Mouse (Mus musculus): ENCODE results near the gene Slc9a7.
A peak's percentile ranks its signal among the peaks of the same experiment; 100 is the strongest.

The Slc9a7 gene

DNA sequence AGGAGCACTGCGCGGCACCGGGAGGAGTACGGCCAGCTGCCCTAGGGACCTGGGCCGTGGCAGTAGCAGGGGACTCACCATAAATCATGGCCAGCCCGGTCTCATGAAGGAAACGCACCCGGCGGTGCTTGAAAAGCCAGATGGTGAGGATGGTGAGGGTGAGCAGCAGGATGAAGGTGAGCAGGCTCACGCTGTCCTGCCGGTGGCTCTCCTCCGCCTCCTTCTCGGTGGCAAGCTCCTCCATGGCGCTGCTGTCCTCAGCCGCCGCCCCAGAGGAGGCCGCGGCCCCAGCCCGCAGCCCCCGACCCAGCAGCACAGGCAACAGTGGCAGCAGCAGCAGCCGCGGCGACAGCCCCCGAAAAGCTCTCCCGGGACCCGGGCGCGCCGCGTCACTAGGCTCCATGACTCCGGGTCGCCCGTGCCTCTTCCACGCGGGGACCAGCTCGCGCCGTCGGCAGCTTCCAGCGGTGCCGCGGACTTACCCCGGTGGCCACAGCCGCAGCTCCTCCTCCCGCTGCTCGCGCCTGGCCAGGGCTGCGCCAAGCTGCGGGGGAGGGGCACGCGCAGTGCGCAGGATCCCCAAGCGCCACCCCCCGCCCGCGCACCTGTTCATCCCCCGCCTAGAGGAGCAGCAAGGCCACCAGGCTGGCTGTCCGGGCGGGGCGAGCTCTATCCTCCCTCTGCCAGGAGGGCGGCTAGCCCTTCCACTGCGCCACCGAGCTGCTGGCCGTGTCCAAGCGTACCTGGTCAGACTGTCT lies at the start of gene Slc9a7:
TSS of gene Slc9a7 (minus strand) at position 526 of the 758 bp plus-strand sequence.
- peak; percentile 82 to 85 for DNase-seq (ENCODE audit: inconsistent age in 2 of 2, low spot score in 1 of 2)

DNA sequence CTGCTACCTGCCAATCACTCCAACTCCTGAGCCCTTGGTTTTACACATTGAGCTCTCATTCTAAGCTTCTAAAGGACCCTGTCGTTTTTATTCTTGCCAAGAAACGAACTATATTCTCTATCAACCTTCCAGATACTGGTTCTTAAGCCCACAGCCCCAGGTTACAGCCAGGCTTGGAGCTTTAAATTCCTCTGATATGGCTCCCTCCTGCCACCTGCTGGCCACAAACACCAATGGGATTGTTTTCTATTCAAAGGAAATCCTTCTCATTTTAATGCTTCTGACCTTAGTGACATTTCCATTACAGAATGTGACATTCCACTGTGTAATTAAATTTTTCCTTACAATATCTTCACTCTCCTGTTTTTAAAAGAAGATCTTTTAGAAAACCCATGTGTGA lies 44.1 kb upstream of the Slc9a7 start:
- DNase-seq (ENCODE audit: inconsistent age in 2 of 2, low spot score in 1 of 2): peak; percentile 32 to 82

DNA sequence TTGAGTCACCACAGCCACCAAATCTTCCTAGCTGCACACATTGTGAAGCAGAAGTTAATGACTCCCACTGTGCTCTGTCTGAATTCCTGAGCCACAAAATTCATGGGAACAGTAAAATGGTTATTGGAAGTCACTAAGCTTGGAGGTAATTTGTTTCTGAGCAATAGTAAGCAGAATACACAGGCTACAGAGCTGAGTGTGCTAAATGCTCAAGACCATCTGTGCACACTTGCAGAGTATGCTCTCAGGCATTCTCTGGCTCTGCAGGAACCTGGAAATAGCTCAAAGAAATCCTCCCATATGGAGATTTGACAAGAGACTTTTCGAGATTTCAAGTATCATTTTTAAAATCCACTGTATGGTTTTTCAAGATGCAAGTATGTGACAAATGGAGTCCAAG lies 41.1 kb upstream of the Slc9a7 start:
- no peak for DNase-seq (ENCODE audit: inconsistent age in 2 of 2, low spot score in 1 of 2)

DNA sequence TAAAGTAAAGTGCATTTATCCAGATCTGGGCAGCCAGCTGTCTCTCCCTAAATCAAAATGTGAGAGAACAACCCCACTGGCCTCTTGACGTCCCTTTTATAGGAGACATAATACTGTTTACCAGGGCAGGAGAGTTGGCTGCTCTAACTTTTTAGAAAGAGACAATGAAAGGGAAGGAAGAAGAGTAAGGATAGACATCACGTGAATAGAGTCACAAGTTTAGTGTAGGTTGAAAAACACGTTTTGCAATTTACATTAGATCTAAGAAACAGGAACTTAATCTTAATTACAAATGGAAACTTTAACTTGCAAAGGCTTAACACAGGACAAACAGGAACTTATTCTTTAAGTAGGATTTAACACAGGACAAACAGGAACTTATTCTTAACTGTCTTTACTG lies 15.6 kb upstream of the Slc9a7 start:
- no peak for DNase-seq (ENCODE audit: inconsistent age in 2 of 2, low spot score in 1 of 2)

DNA sequence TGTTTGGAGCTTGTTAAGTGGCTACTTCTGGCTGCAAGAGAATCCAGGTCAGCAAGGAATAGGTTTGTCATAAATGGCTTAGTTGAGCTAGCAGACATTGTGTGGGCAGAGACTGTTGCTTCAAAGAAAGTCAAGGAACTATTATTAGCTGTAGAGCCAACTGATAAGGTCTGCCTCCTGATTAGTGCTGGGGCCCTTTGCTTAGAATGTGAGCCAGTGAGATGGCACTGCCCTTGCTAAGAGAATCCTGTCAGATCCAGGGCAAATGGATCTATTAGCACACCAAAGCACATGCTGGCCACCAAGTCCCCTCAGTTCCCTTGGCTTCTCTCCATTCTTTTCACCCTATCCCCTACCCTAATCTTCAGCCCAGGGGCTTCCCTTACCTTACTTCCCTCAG lies 14.3 kb upstream of the Slc9a7 start:
- peak in 1 of 2 experiments; percentile 43 for DNase-seq (ENCODE audit: inconsistent age in 2 of 2, low spot score in 1 of 2)

DNA sequence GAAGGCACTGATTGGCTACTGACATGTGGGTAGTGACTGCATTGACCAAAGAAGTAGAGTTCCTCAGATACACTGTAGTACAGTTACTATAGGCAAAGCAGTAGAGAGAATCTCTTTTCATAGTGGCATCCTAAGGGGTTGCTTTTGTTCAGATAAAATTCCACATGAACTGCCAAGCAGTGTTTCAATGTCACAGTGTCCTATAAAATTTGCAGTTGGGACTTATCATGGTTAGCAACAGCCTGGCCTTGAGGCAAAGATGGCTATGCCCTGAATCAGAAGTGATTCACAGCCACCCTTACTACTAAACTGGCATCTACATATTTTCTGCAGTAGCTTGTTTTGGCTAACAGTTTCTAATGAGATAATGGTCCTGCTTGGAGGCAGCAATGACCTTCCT lies 11.7 kb upstream of the Slc9a7 start:
- DNase-seq (ENCODE audit: inconsistent age in 2 of 2, low spot score in 1 of 2): peak; percentile 52 to 77

DNA sequence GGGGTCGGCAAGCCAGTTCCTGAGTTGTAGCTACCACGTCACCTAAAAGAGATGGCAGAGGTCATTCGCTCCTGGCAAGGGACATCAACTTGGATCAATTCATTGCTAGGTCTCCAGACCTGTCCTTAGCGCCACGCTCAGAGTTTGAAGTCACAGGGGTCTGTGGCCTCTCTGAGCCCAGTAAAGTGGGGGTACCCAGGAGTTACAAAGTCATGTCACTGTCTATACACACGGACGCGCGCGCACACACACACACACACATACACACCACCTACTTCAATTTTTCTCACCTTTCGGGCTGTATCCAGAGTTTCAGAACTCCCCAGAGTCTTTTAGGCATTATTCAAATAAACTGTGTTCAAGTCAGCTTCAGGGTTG lies 422 bp upstream of the Slc9a7 start:
- no peak for DNase-seq (ENCODE audit: inconsistent age in 2 of 2, low spot score in 1 of 2)

DNA sequence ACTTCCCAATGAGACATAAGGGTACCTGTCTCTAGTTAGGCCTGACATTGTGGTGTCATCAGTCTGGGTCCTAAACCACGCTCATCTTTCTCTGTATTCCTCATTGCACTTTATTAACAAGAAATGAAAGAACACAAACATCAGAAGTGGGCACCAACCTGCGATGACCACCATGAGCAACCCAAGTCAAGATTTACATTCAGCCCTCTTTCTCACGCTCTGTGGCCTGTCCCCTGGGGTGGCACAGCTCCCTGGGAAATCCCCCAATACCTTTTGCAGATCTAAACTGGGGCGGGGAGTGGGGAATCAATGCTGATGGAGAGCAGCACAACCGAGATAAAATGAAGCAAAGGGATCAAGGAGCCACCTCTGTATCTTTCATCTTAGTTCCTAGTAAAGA lies 892 bp downstream of the Slc9a7 start:
- peak; percentile 8 to 28 for DNase-seq (ENCODE audit: inconsistent age in 2 of 2, low spot score in 1 of 2)

DNA sequence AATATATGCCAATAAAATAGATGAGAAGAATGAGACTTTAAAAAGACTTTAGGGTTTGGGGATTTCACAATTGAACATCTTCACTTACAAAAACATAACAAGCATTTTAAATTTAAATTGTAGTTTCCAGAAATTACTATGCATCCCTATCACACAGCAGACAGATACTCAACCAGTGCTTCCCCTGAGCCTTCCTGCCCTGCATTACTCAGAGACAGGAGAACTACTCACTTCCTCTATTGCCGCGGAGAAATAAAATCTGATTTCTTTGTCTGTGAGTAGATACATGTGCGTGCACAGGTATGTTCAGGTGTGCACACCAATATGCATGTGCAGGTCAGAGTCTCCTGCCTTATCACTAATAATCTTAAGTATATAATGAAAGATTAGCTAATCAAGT lies 2.9 kb downstream of the Slc9a7 start:
- no peak for DNase-seq (ENCODE audit: inconsistent age in 2 of 2, low spot score in 1 of 2)

DNA sequence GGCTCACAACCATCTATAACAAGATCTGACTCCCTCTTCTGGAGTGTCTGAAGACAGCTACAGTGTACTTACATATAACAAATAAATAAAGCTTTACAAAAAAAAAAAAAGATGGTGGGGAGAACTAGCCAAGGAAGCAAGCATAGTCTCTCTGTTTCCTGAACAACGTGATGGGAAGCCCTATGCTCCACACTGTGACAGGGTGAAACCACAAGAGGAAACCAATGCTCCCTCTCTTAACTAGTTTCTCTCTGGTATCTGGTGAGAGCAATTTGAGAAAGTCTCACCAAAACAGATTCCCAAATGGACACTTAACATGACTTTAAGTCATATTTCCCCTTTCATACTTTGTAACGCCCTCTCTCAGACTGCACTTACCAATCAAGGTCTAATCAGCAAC lies 5.4 kb downstream of the Slc9a7 start:
- no peak for DNase-seq (ENCODE audit: inconsistent age in 2 of 2, low spot score in 1 of 2)

DNA sequence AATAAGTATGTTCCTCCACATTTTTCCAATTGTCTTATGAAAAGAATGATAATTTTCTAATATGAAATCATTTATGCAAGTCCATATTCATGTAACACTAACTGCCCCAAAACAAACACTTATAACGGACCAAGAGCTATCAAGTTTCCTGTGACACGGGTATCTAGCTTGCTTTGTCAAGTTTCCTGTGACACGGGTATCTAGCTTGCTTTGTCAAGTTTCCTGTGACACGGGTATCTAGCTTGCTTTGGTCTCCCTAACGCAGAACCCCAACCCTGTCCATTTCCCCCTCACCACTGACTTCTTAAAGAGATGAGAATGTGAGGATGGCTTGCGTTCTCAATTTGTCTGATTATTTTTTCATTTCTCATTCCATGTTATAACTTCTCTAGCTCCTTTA lies 12.2 kb downstream of the Slc9a7 start:
- no peak for DNase-seq (ENCODE audit: inconsistent age in 2 of 2, low spot score in 1 of 2)

DNA sequence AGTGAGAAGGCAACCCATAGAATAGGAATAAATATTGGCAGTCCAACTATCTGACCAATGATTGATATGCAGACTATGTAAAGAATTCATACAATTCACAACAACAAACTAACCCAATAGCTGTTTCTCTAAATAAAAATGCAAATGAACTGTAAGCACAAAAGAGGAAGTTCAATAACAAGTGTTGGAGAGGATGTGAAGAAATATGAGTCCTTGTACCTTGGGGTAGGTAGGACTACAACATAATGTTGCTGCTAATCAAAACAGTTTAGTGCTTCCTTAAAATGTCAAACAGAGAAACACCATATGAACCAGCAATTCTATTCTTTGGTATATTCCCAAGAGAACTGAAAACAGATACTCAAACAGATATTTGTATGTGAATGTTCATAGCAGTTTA lies 17.8 kb downstream of the Slc9a7 start:
- DNase-seq (ENCODE audit: inconsistent age in 2 of 2, low spot score in 1 of 2): no peak

DNA sequence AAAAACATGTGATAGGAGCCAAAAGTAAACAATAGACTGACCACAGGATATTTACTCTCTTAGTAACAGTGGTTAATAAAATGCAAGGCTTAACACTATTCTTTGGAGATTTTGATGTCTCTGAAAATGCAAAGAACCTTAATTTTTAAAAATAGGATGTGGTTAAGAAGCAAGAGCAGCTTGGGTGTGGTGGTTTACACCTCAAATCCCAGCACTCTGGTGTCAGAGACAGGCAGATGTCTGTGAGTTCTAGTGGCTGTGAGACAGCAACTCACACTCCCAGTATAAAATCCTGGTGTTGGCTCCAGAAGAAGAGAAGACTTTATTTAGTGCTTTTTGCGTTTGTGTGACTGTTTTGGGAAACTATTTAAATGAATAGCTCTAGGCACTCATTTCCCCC lies 19.6 kb downstream of the Slc9a7 start:
- DNase-seq (ENCODE audit: inconsistent age in 2 of 2, low spot score in 1 of 2): no peak

DNA sequence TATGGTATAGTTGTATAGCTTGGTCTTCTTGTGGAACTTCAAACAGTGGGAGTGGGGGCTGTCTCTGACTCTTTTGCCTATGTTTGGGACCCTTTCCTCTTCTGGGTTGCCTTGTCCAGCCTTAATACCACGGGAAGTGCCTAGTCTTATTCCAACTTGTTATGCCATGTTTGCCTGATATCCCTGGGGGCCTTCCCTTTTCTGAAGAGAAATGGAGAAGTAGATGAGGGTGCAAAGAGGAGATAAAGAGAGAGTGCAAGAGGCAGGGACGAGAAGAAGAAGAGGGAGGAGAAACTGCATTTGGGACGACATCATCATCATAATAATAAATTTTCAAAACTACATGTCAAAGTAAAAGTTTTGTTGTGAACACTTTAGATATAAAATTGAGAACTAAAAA lies 21.6 kb downstream of the Slc9a7 start:
- no peak for DNase-seq (ENCODE audit: inconsistent age in 2 of 2, low spot score in 1 of 2)

DNA sequence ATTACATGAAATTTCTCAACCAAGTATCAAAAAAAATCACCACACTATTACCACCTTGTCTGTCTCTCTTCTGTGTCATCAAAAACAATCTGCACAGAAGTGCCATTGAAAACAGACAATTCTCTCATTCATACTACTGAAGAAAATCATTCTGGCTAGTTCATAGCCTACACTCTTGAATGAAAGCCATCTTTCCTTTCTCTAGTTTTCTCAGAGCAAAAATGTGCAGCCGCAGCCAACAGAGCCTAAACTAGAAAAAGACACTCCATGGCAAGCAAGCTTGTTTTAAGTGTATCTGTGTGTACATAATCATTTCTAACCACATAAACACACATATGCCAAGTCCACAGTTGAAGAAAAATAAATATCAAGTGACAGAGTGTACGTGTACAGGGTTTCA lies 27.2 kb downstream of the Slc9a7 start:
- no peak for DNase-seq (ENCODE audit: inconsistent age in 2 of 2, low spot score in 1 of 2)

DNA sequence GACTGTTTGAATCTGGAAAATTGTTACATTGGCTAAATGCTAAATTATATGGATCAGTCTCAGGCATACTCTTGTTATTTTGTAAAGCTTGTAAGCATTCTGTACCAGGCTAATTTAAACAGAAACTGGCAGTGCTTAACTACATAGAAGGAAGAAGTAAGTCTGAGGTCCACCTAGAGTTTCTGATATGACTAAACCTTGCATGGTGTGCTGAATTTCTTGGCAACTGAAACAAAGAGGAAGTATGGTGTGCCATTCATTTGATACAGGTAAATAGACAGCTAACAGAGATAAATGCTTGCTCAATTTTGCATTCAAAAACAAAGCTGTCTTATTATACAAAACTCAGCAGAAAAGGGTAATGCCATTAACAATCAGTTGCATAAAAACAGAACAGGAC lies 63.5 kb downstream of the Slc9a7 start:
- DNase-seq (ENCODE audit: inconsistent age in 2 of 2, low spot score in 1 of 2): no peak

DNA sequence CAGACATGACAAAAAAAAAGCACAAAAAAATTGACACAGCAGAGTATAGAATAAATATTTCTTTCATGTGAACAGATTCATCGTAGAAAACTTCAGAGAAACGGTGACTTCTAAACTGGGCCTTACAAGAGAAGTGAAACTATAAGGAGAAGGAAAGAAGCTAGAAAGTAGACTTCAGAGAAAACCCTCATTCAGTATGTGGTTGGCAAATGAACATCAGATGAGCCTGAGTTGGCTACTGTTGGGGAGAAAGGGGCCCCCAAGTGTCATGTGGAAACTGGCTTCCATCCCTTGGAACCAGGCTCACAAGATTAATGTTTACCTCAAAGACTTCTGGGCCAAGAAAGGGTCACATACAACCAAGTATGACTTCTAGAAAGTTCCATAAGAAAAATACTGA lies 70.1 kb downstream of the Slc9a7 start:
- DNase-seq (ENCODE audit: inconsistent age in 2 of 2, low spot score in 1 of 2): no peak

DNA sequence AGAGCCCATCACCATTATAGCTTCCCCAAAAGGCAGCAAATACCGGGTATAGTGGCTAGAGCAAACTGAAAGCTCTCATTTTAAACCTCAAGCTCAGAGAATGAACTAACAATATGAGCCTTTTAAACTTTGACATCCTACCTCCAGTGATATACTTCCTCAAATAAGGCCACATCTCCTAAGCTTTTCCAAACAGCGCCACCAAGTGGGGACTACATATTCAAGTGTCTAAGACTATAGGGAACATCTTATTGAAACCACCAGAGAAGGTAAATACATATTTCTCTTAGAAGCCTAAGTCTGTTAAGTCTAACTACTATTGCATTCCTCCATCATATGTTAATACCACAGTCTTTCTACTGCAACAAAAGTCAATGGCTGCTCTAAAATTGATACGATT lies 106.0 kb downstream of the Slc9a7 start:
- no peak for DNase-seq (ENCODE audit: inconsistent age in 2 of 2, low spot score in 1 of 2)

DNA sequence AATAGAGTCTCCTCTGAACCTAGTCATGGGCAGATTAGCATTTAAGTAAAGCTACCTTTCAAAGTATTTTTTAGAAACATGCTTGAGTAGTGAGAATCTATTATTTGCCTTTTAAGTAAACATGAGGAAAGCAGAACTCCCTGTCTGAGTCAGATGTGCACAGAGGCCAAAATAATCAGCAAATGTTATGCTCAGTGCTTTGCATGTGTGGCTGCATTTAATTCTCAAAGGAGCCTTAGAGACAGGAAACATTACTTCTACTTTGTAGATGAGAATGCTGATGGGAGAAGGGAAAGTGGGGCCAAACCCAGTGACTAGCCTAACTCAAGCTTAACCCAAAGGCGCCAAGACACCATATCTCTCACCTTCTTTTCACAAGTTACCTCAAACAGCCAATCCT lies 114.8 kb downstream of the Slc9a7 start:
- no peak for DNase-seq (ENCODE audit: inconsistent age in 2 of 2, low spot score in 1 of 2)

DNA sequence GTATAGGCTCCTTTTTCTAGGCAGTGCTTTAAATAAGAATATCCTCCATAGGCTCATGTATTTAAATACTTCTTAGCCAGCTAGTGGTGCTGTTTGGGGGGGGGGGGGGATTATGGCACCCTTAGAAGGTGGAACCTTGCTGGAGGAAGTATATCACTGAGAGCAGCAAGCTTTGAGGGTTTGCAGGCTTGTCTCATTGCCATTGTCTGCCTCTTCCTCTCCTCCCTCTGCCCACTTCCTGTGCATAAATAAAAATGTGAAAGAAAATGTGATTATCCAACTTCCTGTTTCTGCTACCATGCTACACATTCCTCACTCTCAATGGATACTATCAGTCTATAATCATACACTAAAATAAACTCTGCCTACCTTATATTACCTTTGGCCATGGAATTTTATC lies 123.2 kb downstream of the Slc9a7 start:
- DNase-seq (ENCODE audit: inconsistent age in 2 of 2, low spot score in 1 of 2): no peak

DNA sequence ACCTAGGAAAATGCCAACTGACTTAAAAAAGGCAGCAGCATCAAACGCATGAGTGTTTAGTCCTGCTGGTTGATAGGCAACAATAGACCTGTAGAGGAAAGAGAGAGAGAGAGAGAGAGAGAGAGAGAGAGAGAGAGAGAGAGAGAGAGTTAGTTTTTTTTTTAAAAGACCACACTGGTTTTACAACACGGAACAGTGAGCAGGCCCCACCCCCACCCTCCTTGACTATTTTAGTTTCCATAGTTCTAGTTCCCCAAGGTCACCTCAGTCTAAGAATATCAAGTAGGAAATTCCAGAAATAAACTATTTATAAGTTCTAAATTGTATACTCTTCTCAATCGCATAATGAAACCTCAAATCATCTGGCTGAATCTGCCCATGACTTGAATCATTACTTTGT lies 126.6 kb downstream of the Slc9a7 start:
- no peak for DNase-seq (ENCODE audit: inconsistent age in 2 of 2, low spot score in 1 of 2)

DNA sequence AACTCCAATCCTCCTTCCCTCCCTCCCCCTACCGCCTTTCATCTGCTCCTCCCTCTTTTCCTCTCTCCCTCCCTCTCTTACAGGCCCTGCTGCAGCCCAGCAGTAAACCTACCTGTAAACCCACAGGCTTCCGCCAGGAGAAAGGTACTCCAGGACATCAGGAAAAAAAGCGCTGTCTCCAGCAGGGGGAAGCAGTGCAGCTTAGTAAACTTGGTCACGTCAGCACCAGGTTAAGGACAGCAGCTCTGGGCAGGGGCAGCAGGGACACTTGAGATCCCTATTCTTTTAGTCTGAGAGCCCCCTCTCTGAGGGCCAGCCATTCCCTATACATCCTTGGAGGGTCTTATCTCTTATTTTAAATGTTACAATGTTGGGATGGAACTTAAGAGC lies 129.3 kb downstream of the Slc9a7 start:
- DNase-seq (ENCODE audit: inconsistent age in 2 of 2, low spot score in 1 of 2): peak; percentile 16 to 74

DNA sequence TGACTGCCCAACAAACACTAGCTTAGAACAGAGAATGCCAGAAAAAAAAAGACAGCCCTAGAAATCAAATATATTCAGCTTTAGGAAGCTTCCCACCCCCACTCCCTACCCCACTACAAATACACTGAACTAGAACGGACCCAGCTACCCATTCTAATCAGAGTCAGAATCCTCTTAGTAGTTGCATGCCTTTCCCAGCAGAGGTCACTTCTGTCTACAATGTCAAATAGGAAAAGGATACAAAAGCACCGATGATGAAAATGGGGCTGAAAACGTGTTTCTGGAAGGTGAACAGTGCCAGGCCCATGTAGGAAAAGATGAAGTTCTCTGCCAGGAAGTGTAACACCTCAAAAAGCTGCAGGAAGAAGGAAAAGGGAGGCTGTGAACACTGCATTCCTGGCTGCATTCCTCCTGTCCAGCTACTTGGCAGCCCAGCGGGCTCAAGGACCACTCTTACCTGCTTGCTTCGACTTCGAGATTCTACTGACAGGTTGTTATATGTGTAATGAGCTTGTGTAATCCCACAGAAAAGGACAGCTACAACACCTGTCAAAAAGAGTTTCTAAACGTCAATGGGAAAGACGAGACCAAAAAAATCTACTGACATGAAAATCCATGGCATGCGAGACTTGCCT lies 129.8 kb downstream of the Slc9a7 start:
- DNase-seq (ENCODE audit: inconsistent age in 2 of 2, low spot score in 1 of 2): peak in 1 of 2 experiments; percentile 23

Measured in adrenal gland, adult (tissue).